Mouse (Mus musculus): Measurements from ENCODE around the gene Chrna1. TPM values are rescaled to one million over a fixed set of nuclear protein-coding genes. Genes with fewer than 3 reads are reported as not detected.
"Not testable (repeated sequence)": the region's sequence is repeated elsewhere in the genome, so short reads cannot be mapped to it uniquely, and the experiment has no call there.

Chrna1 gene
- polyA plus RNA-seq, 1 experiment = 0.13 TPM

GRCm38 (mm10) chr2:73566162-73566561, 14.0 kb downstream of the Chrna1 start:
- TF ChIP-seq POLR2A (IDR thresholded peaks at IDR 0.05; ENCODE audit: extremely low read depth, insufficient read depth, low read length) (no peak), CTCF (IDR thresholded peaks at IDR 0.05; ENCODE audit: extremely low read depth, insufficient read depth, low read length) (peak; percentile 39)
- no peak overlapping the region for H3K27ac ChIP-seq (ENCODE audit: insufficient read depth, low read length)
- peaks cover 2% of the 10 kb centered on the region; the same call in 1 of the 2 replicates for H3K4me1 ChIP-seq (ENCODE audit: control insufficient read depth, insufficient read depth, low read length)
- H3K4me3 ChIP-seq (ENCODE audit: insufficient read depth, low read length) = no peak overlapping the region

- Histone ChIP-seq H3K4me1 (ENCODE audit: control insufficient read depth, insufficient read depth, low read length) (peaks cover 2% of the 10 kb centered on the region; the same call in 1 of the 2 replicates), H3K4me3 (ENCODE audit: insufficient read depth, low read length) (no peak overlapping the region), H3K27ac (ENCODE audit: insufficient read depth, low read length) (no peak overlapping the region)
- TF ChIP-seq CTCF (IDR thresholded peaks at IDR 0.05; ENCODE audit: extremely low read depth, insufficient read depth, low read length) (no peak), POLR2A (IDR thresholded peaks at IDR 0.05; ENCODE audit: extremely low read depth, insufficient read depth, low read length) (no peak)
Measured at GRCm38 (mm10) chr2:73563690-73564089, 16.4 kb downstream of the Chrna1 start.

- Histone ChIP-seq H3K4me3 (ENCODE audit: insufficient read depth, low read length) (no peak overlapping the region), H3K27ac (ENCODE audit: insufficient read depth, low read length) (no peak overlapping the region), H3K4me1 (ENCODE audit: control insufficient read depth, insufficient read depth, low read length) (peaks cover 2% of the 10 kb centered on the region; the same call in 1 of the 2 replicates)
- no peak for TF ChIP-seq CTCF (IDR thresholded peaks at IDR 0.05; ENCODE audit: extremely low read depth, insufficient read depth, low read length)
- no peak for TF ChIP-seq POLR2A (IDR thresholded peaks at IDR 0.05; ENCODE audit: extremely low read depth, insufficient read depth, low read length)
Measured at GRCm38 (mm10) chr2:73562656-73563055, 17.5 kb downstream of the Chrna1 start.

GRCm38 (mm10) chr2:73561665-73562063, 18.5 kb downstream of the Chrna1 start:
- peaks cover 2% of the 10 kb centered on the region; the same call in 1 of the 2 replicates for H3K4me1 ChIP-seq (ENCODE audit: control insufficient read depth, insufficient read depth, low read length)
- no peak overlapping the region for H3K27ac ChIP-seq (ENCODE audit: insufficient read depth, low read length)
- TF ChIP-seq CTCF (IDR thresholded peaks at IDR 0.05; ENCODE audit: extremely low read depth, insufficient read depth, low read length) = peak; percentile 59
- no peak for TF ChIP-seq POLR2A (IDR thresholded peaks at IDR 0.05; ENCODE audit: extremely low read depth, insufficient read depth, low read length)
- peak overlapping the region; percentile 70 for H3K4me3 ChIP-seq (ENCODE audit: insufficient read depth, low read length)

GRCm38 (mm10) chr2:73560899-73561664, 19.1 kb downstream of the Chrna1 start:
- Histone ChIP-seq H3K27ac (ENCODE audit: insufficient read depth, low read length) (no peak overlapping the region), H3K4me3 (ENCODE audit: insufficient read depth, low read length) (peak overlapping the region; percentile 70), H3K4me1 (ENCODE audit: control insufficient read depth, insufficient read depth, low read length) (peaks cover 2% of the 10 kb centered on the region; the same call in 1 of the 2 replicates)
- TF ChIP-seq CTCF (IDR thresholded peaks at IDR 0.05; ENCODE audit: extremely low read depth, insufficient read depth, low read length) (no peak), POLR2A (IDR thresholded peaks at IDR 0.05; ENCODE audit: extremely low read depth, insufficient read depth, low read length) (0 out of 2 replicates have a peak, but pooled peaks have one; percentile 15)

GRCm38 (mm10) chr2:73560445-73560844, 19.7 kb downstream of the Chrna1 start:
- H3K27ac ChIP-seq (ENCODE audit: insufficient read depth, low read length) = no peak overlapping the region
- no peaks in the 10 kb centered on the region for H3K4me1 ChIP-seq (ENCODE audit: control insufficient read depth, insufficient read depth, low read length)
- TF ChIP-seq POLR2A (IDR thresholded peaks at IDR 0.05; ENCODE audit: extremely low read depth, insufficient read depth, low read length) (no peak), CTCF (IDR thresholded peaks at IDR 0.05; ENCODE audit: extremely low read depth, insufficient read depth, low read length) (no peak)
- peak overlapping the region; percentile 70 for H3K4me3 ChIP-seq (ENCODE audit: insufficient read depth, low read length)

- H3K27ac ChIP-seq (ENCODE audit: insufficient read depth, low read length) = no peak overlapping the region
- H3K4me3 ChIP-seq (ENCODE audit: insufficient read depth, low read length) = no peak overlapping the region
- TF ChIP-seq POLR2A (IDR thresholded peaks at IDR 0.05; ENCODE audit: extremely low read depth, insufficient read depth, low read length) = no peak
- TF ChIP-seq CTCF (IDR thresholded peaks at IDR 0.05; ENCODE audit: extremely low read depth, insufficient read depth, low read length) = no peak
- H3K4me1 ChIP-seq (ENCODE audit: control insufficient read depth, insufficient read depth, low read length) = no peaks in the 10 kb centered on the region
Measured at GRCm38 (mm10) chr2:73557956-73558355, 22.2 kb downstream of the Chrna1 start.

- not testable (repeated sequence) for H3K4me3 ChIP-seq (ENCODE audit: insufficient read depth, low read length); H3K4me1 ChIP-seq (ENCODE audit: control insufficient read depth, insufficient read depth, low read length); H3K27ac ChIP-seq (ENCODE audit: insufficient read depth, low read length)
Measured at GRCm38 (mm10) chr2:73557061-73557460, 23.1 kb downstream of the Chrna1 start.

GRCm38 (mm10) chr2:73554389-73554788, 25.7 kb downstream of the Chrna1 start:
- H3K27ac ChIP-seq (ENCODE audit: insufficient read depth, low read length) = no peak overlapping the region
- no peak for TF ChIP-seq CTCF (IDR thresholded peaks at IDR 0.05; ENCODE audit: extremely low read depth, insufficient read depth, low read length)
- no peak for TF ChIP-seq POLR2A (IDR thresholded peaks at IDR 0.05; ENCODE audit: extremely low read depth, insufficient read depth, low read length)
- no peaks in the 10 kb centered on the region for H3K4me1 ChIP-seq (ENCODE audit: control insufficient read depth, insufficient read depth, low read length)
- H3K4me3 ChIP-seq (ENCODE audit: insufficient read depth, low read length) = no peak overlapping the region

- Histone ChIP-seq H3K4me1 (ENCODE audit: control insufficient read depth, insufficient read depth, low read length) (no peaks in the 10 kb centered on the region), H3K4me3 (ENCODE audit: insufficient read depth, low read length) (no peak overlapping the region), H3K27ac (ENCODE audit: insufficient read depth, low read length) (no peak overlapping the region)
- TF ChIP-seq CTCF (IDR thresholded peaks at IDR 0.05; ENCODE audit: extremely low read depth, insufficient read depth, low read length) = no peak
- TF ChIP-seq POLR2A (IDR thresholded peaks at IDR 0.05; ENCODE audit: extremely low read depth, insufficient read depth, low read length) = no peak
Measured at GRCm38 (mm10) chr2:73552926-73553325, 27.2 kb downstream of the Chrna1 start.

All from cortical plate, adult 2 months (tissue).